In genomic region chr9:78395244-78395629, GRCm38 (mm10) we compare ENCODE assay signal across 9 mouse cellular contexts. TPM values are rescaled to one million over a fixed set of nuclear protein-coding genes. Genes with fewer than 3 reads are reported as not detected.
A peak's percentile ranks its signal among the peaks of the same experiment; 100 is the strongest.
DNase-seq lines count a peak whose midpoint lies in the region; ATAC-seq and TF ChIP-seq lines count a peak whose summit lies in the region.
"Had no signal": no experiment of that assay in that cellular context is flagged by ENCODE, and none has a peak within 500 bp of the region (broad histone marks: within the 10 kb centered on the region; RNA-seq: fewer than 3 reads in every experiment).

No protein-coding gene starts in this region.

- ATAC-seq in heart, embryonic 11.5 days (replicated peaks; ENCODE audit: insufficient number of reproducible peaks, low FRiP score, low TSS enrichment), result no peak
- ATAC-seq in liver, embryonic 15.5 days (ENCODE audit: insufficient read depth), result no peak

- H3K4me2 ChIP-seq in heart, embryonic 11.5 days, result peak overlapping the region; percentile 64; the same call in 1 of the 2 replicates
- peak overlapping the region; percentile 55 for H3K4me2 ChIP-seq in liver, embryonic 15.5 days

- TF ChIP-seq POLR2A in thymus, adult 2 months (IDR thresholded peaks at IDR 0.05; ENCODE audit: control insufficient read depth, extremely low read depth, insufficient read depth, low read length, poor library complexity), result no peak

- intact Hi-C loops in heart, postnatal 36 days (cut with DNase I), result no loop called here

- H3K4me3 ChIP-seq in heart, embryonic 11.5 days (ENCODE audit: low read depth, low read length), result 0 out of 2 replicates have a peak overlapping the region, but pooled peaks have one; percentile 40
- H3K4me3 ChIP-seq in thymus, adult 2 months (ENCODE audit: control insufficient read depth, insufficient read depth, low read length), result peak overlapping the region; percentile 35; the same call in 1 of the 2 replicates
- peak overlapping the region; percentile 29; the same call in 1 of the 2 replicates for H3K4me3 ChIP-seq in liver, embryonic 15.5 days (replicated peaks)

- H3K27ac ChIP-seq in heart, embryonic 11.5 days (ENCODE audit: low read depth, low read length), result no peak overlapping the region
- no peak overlapping the region for H3K27ac ChIP-seq in thymus, adult 2 months (ENCODE audit: control insufficient read depth, insufficient read depth, low read length)
- H3K27ac ChIP-seq in liver, embryonic 15.5 days (replicated peaks), result no peak overlapping the region

- H3K9ac ChIP-seq in heart, embryonic 11.5 days (ENCODE audit: low read depth, low read length), result no peak overlapping the region
- no peak overlapping the region for H3K9ac ChIP-seq in liver, embryonic 15.5 days

- H3K36me3 ChIP-seq in heart, embryonic 11.5 days (ENCODE audit: control insufficient read depth, insufficient read depth, low read length), result no peaks in the 10 kb centered on the region
- H3K36me3 ChIP-seq in thymus, adult 2 months (ENCODE audit: control insufficient read depth, insufficient read depth, low read length), result no peaks in the 10 kb centered on the region
- H3K36me3 ChIP-seq in liver, embryonic 15.5 days (replicated peaks), result no peaks in the 10 kb centered on the region

- peaks cover 51% of the 10 kb centered on the region for H3K27me3 ChIP-seq in heart, embryonic 11.5 days (ENCODE audit: control insufficient read depth, insufficient read depth, low read length)
- H3K27me3 ChIP-seq in thymus, adult 2 months (ENCODE audit: control insufficient read depth, insufficient read depth, low read length), result peaks cover 13% of the 10 kb centered on the region
- H3K27me3 ChIP-seq in liver, embryonic 15.5 days, result peaks cover 71% of the 10 kb centered on the region

- H3K4me1 ChIP-seq in heart, embryonic 11.5 days (ENCODE audit: control insufficient read depth, insufficient read depth, low read length), result 0 out of 2 replicates have a peak, but pooled peaks cover 3% of the 10 kb centered on the region
- peaks cover 9% of the 10 kb centered on the region for H3K4me1 ChIP-seq in thymus, adult 2 months (replicated peaks; ENCODE audit: control insufficient read depth, insufficient read depth, low read length)
- peaks cover 9% of the 10 kb centered on the region for H3K4me1 ChIP-seq in liver, embryonic 15.5 days (replicated peaks)

- no peaks in the 10 kb centered on the region for H3K9me3 ChIP-seq in heart, embryonic 11.5 days (replicated peaks; ENCODE audit: control insufficient read depth, low read length)
- no peaks in the 10 kb centered on the region for H3K9me3 ChIP-seq in liver, embryonic 15.5 days (replicated peaks)

- WGBS in heart, embryonic 11.5 days (ENCODE audit: insufficient replicate concordance), result 27% methylated on average over 11 of the region's 11 CpGs
- WGBS in thymus, adult 2 months, result 44% methylated on average over 11 of the region's 11 CpGs
- whole genome bisulfite sequencing in liver, embryonic 15.5 days (ENCODE audit: insufficient replicate concordance), result 31% methylated on average over 11 of the region's 11 CpGs

- DNase-seq in heart, postnatal 36 days, result no peak
- DNase-seq in thymus, adult 2 months, result no peak
- DNase-seq in thymus, adult 18-20 months, result no peak
- DNase-seq in urinary bladder, postnatal 36 days (ENCODE audit: low spot score in 2 of 2), result no peak
- DNase-seq in cerebellum, adult 11 months, result no peak
- DNase-seq in kidney, adult 18-20 months, result no peak

- no peak for TF ChIP-seq CTCF in thymus, adult 2 months (IDR thresholded peaks at IDR 0.05; ENCODE audit: borderline replicate concordance, control insufficient read depth, extremely low read depth, insufficient read depth, low read length, poor library complexity)

RNA-seq across cellular contexts. Expression of gene Ddx43, which starts 0.3 kb away (rescaled TPM):
- 0.32 TPM in 1 of 2 replicates, not detected in the other for polyA plus RNA-seq in heart, embryonic 11.5 days (2014; fragmentation: Nextera tagmentation; extraction: Ambion mirVana)
- total RNA-seq in heart, postnatal 36 days (2021), result not detected
- 0.11 and 0.19 TPM in 2 replicates for polyA plus RNA-seq in thymus, adult 2 months (2012; rRNA removed)
- not detected in 2 replicates for polyA plus RNA-seq in liver, embryonic 15.5 days (2015; fragmentation: Nextera tagmentation; extraction: Ambion mirVana)
- total RNA-seq: heart, postnatal 14 days had no signal

RNA-seq across cellular contexts. Expression of gene Ooep, which starts 16.7 kb away (rescaled TPM):
- 0.77 and 0.99 TPM in 2 replicates for polyA plus RNA-seq in heart, embryonic 11.5 days (2014; fragmentation: Nextera tagmentation; extraction: Ambion mirVana)
- total RNA-seq in heart, postnatal 36 days (2021), result not detected
- polyA plus RNA-seq in thymus, adult 2 months (2012; rRNA removed), result 0.65 and 0.71 TPM in 2 replicates
- polyA plus RNA-seq in liver, embryonic 15.5 days (2015; fragmentation: Nextera tagmentation; extraction: Ambion mirVana), result 0.03 and 0.08 TPM in 2 replicates
- total RNA-seq: heart, postnatal 14 days had no signal

RNA-seq across cellular contexts. Expression of gene Dppa5a, which starts 27.3 kb away (rescaled TPM):
- polyA plus RNA-seq in heart, embryonic 11.5 days (2014; fragmentation: Nextera tagmentation; extraction: Ambion mirVana), result not detected in 2 replicates
- total RNA-seq in heart, postnatal 36 days (2021), result not detected
- 0.19 TPM in 1 of 2 replicates, not detected in the other for polyA plus RNA-seq in thymus, adult 2 months (2012; rRNA removed)
- polyA plus RNA-seq in liver, embryonic 15.5 days (2015; fragmentation: Nextera tagmentation; extraction: Ambion mirVana), result not detected in 2 replicates
- total RNA-seq: heart, postnatal 14 days had no signal

RNA-seq across cellular contexts. Expression of gene Gsta2, which starts 39.6 kb away (rescaled TPM):
- polyA plus RNA-seq in heart, embryonic 11.5 days (2014; fragmentation: Nextera tagmentation; extraction: Ambion mirVana), result not detected in 2 replicates
- under 1 TPM in 1 of 2 experiments, not detected in 1; 0.46 TPM for total RNA-seq in heart, postnatal 36 days (2021)
- polyA plus RNA-seq in thymus, adult 2 months (2012; rRNA removed), result 1.4 and 2.1 TPM in 2 replicates
- polyA plus RNA-seq in liver, embryonic 15.5 days (2015; fragmentation: Nextera tagmentation; extraction: Ambion mirVana), result 0.23 and 0.51 TPM in 2 replicates
- total RNA-seq: heart, postnatal 14 days had no signal

RNA-seq across cellular contexts. Expression of gene Cgas, which starts 47.8 kb away (rescaled TPM):
- polyA plus RNA-seq in heart, embryonic 11.5 days (2014; fragmentation: Nextera tagmentation; extraction: Ambion mirVana), result 0.44 and 0.72 TPM in 2 replicates
- total RNA-seq in heart, postnatal 36 days (2021), result under 1 TPM; 0.54 to 0.56 TPM
- polyA plus RNA-seq in thymus, adult 2 months (2012; rRNA removed), result 1.5 and 1.8 TPM in 2 replicates
- 0.82 and 0.98 TPM in 2 replicates for polyA plus RNA-seq in liver, embryonic 15.5 days (2015; fragmentation: Nextera tagmentation; extraction: Ambion mirVana)
